Mouse (Mus musculus): Measurements from ENCODE around the gene Zfp316.

DNA sequence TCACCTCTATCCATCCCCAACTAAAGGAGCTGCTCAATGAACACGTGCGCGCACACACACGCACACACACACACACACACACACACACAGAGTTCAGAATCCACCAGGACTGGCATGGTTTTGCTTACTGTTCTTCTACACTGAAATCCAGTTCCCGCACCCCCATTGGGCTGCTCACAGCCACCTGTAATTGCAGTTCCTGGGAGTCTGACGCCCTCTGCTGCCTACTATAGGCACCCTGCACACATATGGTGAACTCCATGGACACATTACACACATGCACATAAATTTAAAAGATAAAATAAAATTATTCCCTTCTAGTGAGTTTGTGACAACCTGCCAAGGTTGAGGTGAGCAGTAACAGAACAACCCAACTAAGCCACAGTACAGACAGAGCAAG, 14.9 kb upstream of the Zfp316 start:
- TF ChIP-seq GATA1 (IDR thresholded peaks at IDR 0.05; ENCODE audit: low read depth, low read length) (no peak), RCOR1 (IDR thresholded peaks at IDR 0.05; ENCODE audit: low read depth, low read length) (no peak), E2F4 (IDR thresholded peaks at IDR 0.05; ENCODE audit: borderline replicate concordance, low read depth, low read length) (no peak)
